Mouse (Mus musculus) thymus, postnatal 10 days (tissue): ENCODE data around the gene Gm39566.

Experiments
- DNase-seq, 2 experiments: peaks; one replicate each; pipeline ENCODE4 v3.0.0; 2021; ENCODE audit warnings: low spot score in 2 of 2

Gm39566 gene

DNA sequence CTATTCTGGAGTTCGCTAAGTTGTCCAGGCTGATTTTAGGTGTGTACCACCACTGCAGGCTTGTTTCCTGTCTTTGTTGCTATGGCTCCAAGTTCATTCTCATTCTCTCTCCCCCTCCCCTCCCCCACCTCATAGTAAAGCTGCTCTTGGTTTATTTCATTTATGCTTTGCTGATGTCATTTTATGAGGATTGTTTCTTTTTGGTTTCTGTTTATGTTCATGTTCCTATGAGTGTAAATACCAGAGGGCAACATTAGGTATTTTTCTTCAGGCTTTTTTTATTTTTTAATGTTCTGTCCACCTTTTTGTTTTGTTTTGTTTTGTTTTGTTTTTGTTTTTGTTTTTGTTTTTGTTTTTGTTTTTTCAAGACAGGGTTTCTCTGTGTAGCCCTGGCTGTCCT is 53.2 kb downstream of the Gm39566 start, which contains the start of gene Slc35g3:
Gene Slc35g3 (minus strand): TSS at position 101 of the 400 bp plus-strand sequence.
- no peak for DNase-seq
